Mouse (Mus musculus) spleen, postnatal 36 days (tissue): ENCODE results near the gene Ube2l6.
A peak's percentile ranks its signal among the peaks of the same experiment; 100 is the strongest.

Source experiments
- DNase-seq, 2 experiments: peaks; one replicate each; pipeline ENCODE4 v3.0.0; 2022; ENCODE audit warnings: low spot score in 2 of 2, mixed read lengths in 1 of 2

Ube2l6 gene

GRCm38 (mm10) chr2:84837817-84838592, 39.4 kb downstream of the Ube2l6 start:
- DNase-seq = peak; percentile 44 to 51

DNA sequence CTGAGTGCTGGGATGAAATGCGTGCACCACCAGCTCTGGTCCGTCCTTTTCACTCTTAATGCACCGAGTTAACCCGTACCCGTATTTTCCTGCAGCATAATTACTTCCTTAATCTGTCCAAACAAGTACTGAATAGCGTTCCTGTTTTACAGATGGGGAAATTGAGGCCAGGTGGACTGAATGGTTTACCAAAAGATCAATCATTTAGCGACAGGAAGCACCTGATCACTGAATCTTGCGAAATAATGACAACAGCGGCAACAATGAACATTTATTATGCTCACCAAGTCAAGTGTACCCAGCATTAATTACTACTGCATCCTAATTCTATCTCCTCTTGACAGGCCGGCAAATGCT, 39.9 kb downstream of the Ube2l6 start, which contains the start of gene Slc43a1:
TSS of gene Slc43a1 (plus strand) at position 258 of the 357 bp plus-strand sequence.
- no peak for DNase-seq

- DNase-seq = peak; percentile 53 to 70
Observed at GRCm38 (mm10) chr2:84838993-84839980, 40.7 kb downstream of the Ube2l6 start.

DNA sequence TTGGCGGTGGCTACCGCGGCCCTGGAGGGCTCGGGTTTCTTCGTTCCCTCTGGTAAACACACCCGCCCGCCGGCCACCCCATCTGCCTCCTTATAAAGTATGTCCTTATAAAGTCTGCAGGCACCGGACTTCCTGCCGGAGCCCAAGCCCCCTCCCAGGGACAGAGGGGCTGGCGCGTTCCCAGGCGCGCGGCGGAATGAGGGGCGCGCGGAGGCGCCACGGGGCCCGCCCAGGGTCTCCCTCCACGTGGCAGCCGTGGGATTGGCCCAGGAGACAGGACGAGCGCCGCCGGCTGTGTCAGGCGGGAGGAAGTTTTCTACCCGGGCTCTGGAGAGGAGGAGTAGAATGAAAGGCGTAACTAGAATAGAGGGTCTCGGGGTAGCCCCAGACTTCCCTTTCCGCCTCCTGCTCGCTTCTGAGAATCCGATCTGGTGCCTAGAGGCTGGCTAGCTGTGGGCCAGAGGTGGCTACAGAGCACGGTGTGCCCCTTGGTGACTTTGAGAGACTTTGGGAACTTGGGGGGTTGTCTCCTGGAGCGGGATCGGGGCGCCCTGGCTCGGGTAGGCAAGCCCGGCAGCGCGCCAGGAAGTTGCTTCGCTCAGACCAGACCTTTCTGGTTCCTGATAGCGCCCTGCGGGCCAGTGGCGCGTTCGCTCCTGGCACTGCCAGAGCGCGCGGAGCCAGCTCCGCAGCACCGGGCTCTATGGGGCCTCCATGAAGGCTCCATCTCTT, 41.6 kb downstream of the Ube2l6 start:
- peak; percentile 61 to 64 for DNase-seq

DNA sequence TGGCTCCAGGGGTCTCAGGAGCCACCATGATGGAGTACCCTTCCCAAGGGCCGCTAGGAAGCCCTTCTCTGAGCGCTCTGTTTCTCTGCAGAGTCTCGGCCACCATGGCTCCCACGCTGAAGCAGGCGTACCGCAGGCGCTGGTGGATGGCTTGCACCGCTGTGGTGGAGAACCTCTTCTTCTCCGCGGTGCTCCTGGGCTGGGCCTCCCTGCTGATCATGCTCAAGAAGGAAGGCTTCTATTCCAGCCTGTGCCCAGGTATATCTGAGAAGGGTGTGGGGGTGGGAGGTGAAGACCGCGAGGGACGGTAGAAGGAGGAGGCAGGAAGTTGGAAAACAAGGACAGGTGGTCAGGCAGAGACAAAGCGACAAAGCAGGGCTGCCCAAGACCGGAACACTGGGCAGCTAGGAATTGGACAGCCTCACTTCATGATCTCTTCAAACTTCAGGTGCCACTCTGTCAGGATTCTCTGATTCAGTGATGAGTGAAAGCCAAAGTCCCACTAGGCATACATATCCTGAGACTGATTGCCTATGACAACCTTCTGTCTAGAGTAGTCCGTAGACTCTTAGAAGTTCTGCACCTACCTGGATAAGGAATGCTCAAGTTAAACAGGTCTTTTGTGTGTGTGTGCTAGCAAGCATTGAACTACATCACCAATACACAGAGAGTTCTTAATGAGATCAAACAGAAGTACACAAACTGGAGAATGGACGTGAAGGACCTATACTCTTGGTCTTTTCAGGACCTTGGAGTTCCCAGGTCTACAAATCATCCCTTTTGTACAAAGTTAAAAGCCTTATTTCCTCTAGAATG, 42.3 kb downstream of the Ube2l6 start:
- no peak for DNase-seq

- peak; percentile 74 to 83 for DNase-seq
Observed at GRCm38 (mm10) chr2:84841905-84842304, 43.3 kb downstream of the Ube2l6 start.

- DNase-seq = no peak
Observed at GRCm38 (mm10) chr2:84843654-84844053, 45.0 kb downstream of the Ube2l6 start.

GRCm38 (mm10) chr2:84845226-84845625, 46.6 kb downstream of the Ube2l6 start:
- DNase-seq = no peak

- DNase-seq = no peak
Observed at GRCm38 (mm10) chr2:84850407-84851129, 51.9 kb downstream of the Ube2l6 start.

GRCm38 (mm10) chr2:84851130-84852040, 52.8 kb downstream of the Ube2l6 start:
- no peak for DNase-seq

DNA sequence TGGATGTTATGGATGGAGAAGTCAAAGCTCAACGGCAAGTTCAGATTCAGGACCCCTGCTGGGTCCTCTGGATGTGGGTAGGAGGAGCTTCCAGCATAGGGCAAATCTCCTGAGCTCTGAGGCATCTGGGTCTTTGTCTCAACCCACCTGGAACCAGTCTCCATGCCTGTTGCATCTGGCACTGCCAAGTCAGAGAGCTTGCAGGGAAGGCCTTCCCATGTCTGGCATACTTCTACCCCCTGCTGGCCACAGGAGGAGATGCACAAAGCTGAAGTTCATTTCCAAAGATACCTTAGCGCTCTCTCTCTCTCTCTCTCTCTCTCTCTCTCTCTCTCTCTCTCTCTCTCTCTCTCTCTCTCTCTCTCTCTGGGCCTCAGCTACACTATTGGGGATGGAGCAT, 57.1 kb downstream of the Ube2l6 start:
- peak; percentile 36 to 39 for DNase-seq

DNA sequence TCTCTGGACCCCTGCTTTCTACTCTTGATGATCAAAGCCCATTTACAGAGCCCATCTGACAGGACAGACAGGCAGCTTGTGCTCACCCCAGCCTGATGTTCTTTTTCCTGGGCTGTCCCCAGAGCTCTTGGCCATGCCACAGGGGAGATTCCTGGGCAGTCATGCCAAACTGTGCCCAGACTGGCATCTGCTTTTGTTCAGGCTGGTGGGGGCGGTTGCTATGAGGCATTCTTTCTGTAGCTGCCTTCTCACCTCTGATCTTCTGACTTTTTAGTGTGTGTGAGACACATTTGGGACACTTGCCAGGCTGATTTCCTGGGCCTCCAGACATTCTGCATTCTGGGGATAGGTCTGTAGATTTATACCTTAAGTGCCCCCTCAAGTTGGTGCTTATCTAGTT, 59.9 kb downstream of the Ube2l6 start:
- DNase-seq = no peak
